Mouse (Mus musculus) heart, postnatal 0 days (tissue): Measurements from ENCODE around the gene Gm43552.

ENCODE experiments used
- CTCF ChIP-seq: IDR thresholded peaks from 2 replicates; pipeline ENCODE4 v1.5.1; 2016; ENCODE audit warnings: antibody characterized with exemption, control low read depth, low read depth
- EP300 ChIP-seq: IDR thresholded peaks from 2 replicates; pipeline ENCODE4 v1.6.1; 2016; ENCODE audit warnings: antibody characterized with exemption, low read depth

DNA sequence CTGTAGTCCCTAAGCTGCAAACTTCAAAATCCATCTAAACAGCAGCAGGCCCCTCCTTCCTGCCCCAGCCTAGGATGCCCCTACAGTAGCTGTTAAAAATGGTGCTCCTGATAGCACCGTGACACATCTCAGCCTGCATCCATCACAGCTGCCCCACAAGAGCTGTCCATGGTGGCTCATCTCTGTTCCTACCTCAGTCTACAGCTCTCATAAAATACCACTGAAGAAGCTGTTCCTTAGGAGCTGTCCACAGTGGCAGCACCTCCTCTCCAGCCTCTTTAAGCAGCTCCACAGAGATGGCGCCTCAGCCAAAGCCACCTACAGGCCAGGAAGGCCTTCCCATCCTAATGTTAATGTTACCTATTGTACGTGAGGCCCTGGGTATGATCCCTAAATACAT, 25.7 kb downstream of the Gm43552 start:
- TF ChIP-seq CTCF (no peak), EP300 (no peak)
